Mouse (Mus musculus) heart, adult 2 months (tissue): ENCODE data around the gene Cyp2d11. TPM values are rescaled to one million over a fixed set of nuclear protein-coding genes. Genes with fewer than 3 reads are reported as not detected.
"Not testable (repeated sequence)": the region's sequence is repeated elsewhere in the genome, so short reads cannot be mapped to it uniquely, and the experiment has no call there.

Experiments used
- DNase-seq, 2 experiments: peaks; one replicate each; pipeline ENCODE4 v3.0.0; 2021
- H3K27ac ChIP-seq: fragments of 200-600 bp; 2 replicates; pipeline ENCODE4 v1.8.1; 2022
- H3K27me3 ChIP-seq: fragments of 200-500 bp; 2 replicates; pipeline ENCODE4 v1.6.1; 2012; ENCODE audit warnings: mild to moderate bottlenecking, low read length, inconsistent platforms, mixed read lengths; ENCODE audit not compliant: control insufficient read depth, insufficient read depth
- H3K36me3 ChIP-seq: fragments of 200-500 bp; 2 replicates; pipeline ENCODE4 v1.6.1; 2012; ENCODE audit warnings: low read length, inconsistent platforms; ENCODE audit not compliant: control insufficient read depth, insufficient read depth
- H3K4me1 ChIP-seq: fragments of 200-500 bp; 2 replicates; pipeline ENCODE4 v1.6.1; 2011; ENCODE audit warnings: low read length; ENCODE audit not compliant: control insufficient read depth, insufficient read depth
- H3K4me3 ChIP-seq: fragments of 200-600 bp; 2 replicates; pipeline ENCODE4 v1.8.1; 2022
- H3K79me2 ChIP-seq: fragments of 200-500 bp; replicated peaks from 2 replicates; pipeline ENCODE4 v1.6.1; 2012; ENCODE audit warnings: mild to moderate bottlenecking, inconsistent platforms, low read length, moderate library complexity, mixed read lengths; ENCODE audit not compliant: control insufficient read depth, insufficient read depth
- H3K9ac ChIP-seq: fragments of 200-500 bp; 2 replicates; pipeline ENCODE4 v1.6.1; 2012; ENCODE audit warnings: low read depth, mild to moderate bottlenecking, control low read depth, inconsistent platforms, low read length, mixed read lengths
- CTCF ChIP-seq: fragments of 200-600 bp; IDR thresholded peaks from 2 replicates; pipeline ENCODE4 v1.8.1; 2022; ENCODE audit warnings: antibody characterized with exemption, mild to moderate bottlenecking, moderate library complexity
- EP300 ChIP-seq: fragments of 200-500 bp; IDR thresholded peaks from 2 replicates; pipeline ENCODE4 v1.6.1; 2011; ENCODE audit warnings: low read depth, low read length, control low read depth; ENCODE audit not compliant: insufficient read depth
- POLR2A ChIP-seq: fragments of 200-500 bp; IDR thresholded peaks from 2 replicates; pipeline ENCODE4 v1.6.1; 2011; ENCODE audit warnings: mild to moderate bottlenecking, low read depth, low read length, control low read depth; ENCODE audit not compliant: insufficient read depth
- WGBS: fragments of 180-500 bp; shearing (Covaris S2); methylation state at CpG from one replicate; pipeline ENCODE4 v1.1.7; 2018; 5-methylcytosine and 5-hydroxymethylcytosine counted together
- intact Hi-C: fragments of 180-260 bp; cut with DNase I; formaldehyde crosslinking; loops from one replicate; pipeline ENCODE4 v1.15.1; 2025
- long read RNA-seq: library from polyadenylated mRNA; stranded (forward); transcript quantifications from one replicate; pipeline ENCODE4 v2.0.0, GENCODE M21; 2021
- polyA plus RNA-seq: library from polyadenylated mRNA; depleted of rRNA; stranded (reverse); fragments of >200 nt; gene quantifications from 2 replicates; pipeline ENCODE4 v1.2.3, GENCODE M21; 2012; rRNA removed
- total RNA-seq, 2 experiments: library from RNA; stranded (reverse); gene quantifications; 2 replicates each; pipeline ENCODE4 v1.2.3; 2021

Gene Cyp2d11
- under 1 TPM in 1 of 2 experiments, not detected in 1; 0.18 TPM for total RNA-seq
- polyA plus RNA-seq = not detected in 2 replicates
- long read RNA-seq = 0 reads

DNA sequence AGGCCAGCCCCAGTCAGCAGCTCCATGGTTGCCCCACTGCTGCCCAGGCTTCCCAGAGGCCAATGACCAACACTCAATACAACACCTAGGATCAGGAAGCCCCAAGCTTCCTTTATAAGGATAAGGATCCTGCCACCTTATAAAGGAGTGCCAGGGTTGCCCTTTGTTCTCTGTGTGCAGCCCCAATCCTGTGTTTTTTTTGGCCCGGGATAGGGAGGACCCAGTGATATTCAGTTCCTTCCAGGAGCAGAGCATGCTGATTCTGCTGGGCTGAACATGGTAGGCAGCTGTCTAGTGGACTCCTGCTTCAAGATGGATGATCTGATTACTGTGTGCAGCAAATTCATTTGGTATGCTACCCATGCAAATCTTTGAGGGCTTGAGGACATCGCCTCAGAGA is at the start of gene Cyp2d11:
Gene Cyp2d11 (minus strand): TSS at position 101 of the 400 bp plus-strand sequence.
- H3K9ac ChIP-seq, H3K79me2 ChIP-seq, H3K36me3 ChIP-seq, H3K4me1 ChIP-seq, H3K4me3 ChIP-seq, H3K27ac ChIP-seq, H3K27me3 ChIP-seq, intact Hi-C loops, DNase-seq: not testable (repeated sequence)
- 87% methylated on average over 2 of the region's 2 CpGs for WGBS

DNA sequence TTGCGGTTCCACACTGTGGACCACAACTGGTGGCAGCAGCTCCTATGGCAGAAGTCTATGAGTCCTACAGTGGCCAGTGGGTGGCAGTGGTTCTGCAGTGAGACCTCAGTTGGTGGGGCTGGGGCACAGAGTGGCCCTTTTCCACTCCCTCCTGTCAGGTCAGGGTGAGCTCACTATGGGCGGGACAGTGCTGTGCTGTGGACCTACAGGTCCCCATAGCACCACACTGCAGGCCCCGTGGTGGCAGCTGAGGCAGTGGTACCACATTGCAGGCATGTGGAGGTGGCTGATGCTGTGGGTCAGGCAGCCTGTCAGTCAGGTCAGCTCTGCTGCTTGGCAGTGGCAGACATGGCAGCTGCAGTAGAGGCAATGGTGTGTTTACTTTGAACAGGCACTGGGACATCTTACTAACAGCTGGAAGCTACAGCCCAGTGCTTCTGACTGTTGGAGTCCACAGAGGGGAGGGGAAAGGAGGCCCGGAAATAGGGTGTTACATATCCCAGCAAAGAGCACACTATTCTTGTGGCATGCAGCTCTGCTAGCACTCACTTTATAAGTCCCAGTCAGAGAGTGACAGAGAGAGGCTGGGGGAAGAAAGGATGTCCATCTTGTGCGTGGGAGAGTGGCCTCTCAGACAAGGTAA is 44.3 kb upstream of the Cyp2d11 start:
- 50% methylated on average over 5 of the region's 5 CpGs for WGBS
- no peak for DNase-seq
- intact Hi-C loops = no loop called here
- no peak for TF ChIP-seq POLR2A
- TF ChIP-seq CTCF = no peak
- TF ChIP-seq EP300 = no peak
- Histone ChIP-seq H3K4me1 (no peaks in the 10 kb centered on the region), H3K4me3 (no peak overlapping the region), H3K36me3 (no peaks in the 10 kb centered on the region), H3K27ac (no peak overlapping the region), H3K9ac (no peak overlapping the region), H3K27me3 (no peaks in the 10 kb centered on the region), H3K79me2 (no peaks in the 10 kb centered on the region)

- no peaks in the 10 kb centered on the region for H3K4me1 ChIP-seq
- WGBS = 74% methylated on average over 2 of the region's 2 CpGs
- no peak for DNase-seq
- H3K9ac ChIP-seq = no peak overlapping the region
- no peaks in the 10 kb centered on the region for H3K27me3 ChIP-seq
- no peak overlapping the region for H3K27ac ChIP-seq
- no peaks in the 10 kb centered on the region for H3K36me3 ChIP-seq
- no peaks in the 10 kb centered on the region for H3K79me2 ChIP-seq
- intact Hi-C loops = no loop called here
- H3K4me3 ChIP-seq = no peak overlapping the region
- TF ChIP-seq CTCF (no peak), POLR2A (no peak), EP300 (no peak)
Measured at GRCm38 (mm10) chr15:82435606-82436005, 41.8 kb upstream of the Cyp2d11 start.

GRCm38 (mm10) chr15:82435011-82435410 is 41.2 kb upstream of the Cyp2d11 start:
- Histone ChIP-seq H3K27me3 (no peaks in the 10 kb centered on the region), H3K27ac (no peak overlapping the region), H3K4me1 (no peaks in the 10 kb centered on the region), H3K9ac (no peak overlapping the region), H3K36me3 (no peaks in the 10 kb centered on the region), H3K4me3 (no peak overlapping the region), H3K79me2 (no peaks in the 10 kb centered on the region)
- no peak for TF ChIP-seq EP300
- TF ChIP-seq POLR2A = no peak
- TF ChIP-seq CTCF = no peak
- 55% methylated on average over 3 of the region's 3 CpGs for WGBS
- intact Hi-C loops = no loop called here
- no peak for DNase-seq

DNA sequence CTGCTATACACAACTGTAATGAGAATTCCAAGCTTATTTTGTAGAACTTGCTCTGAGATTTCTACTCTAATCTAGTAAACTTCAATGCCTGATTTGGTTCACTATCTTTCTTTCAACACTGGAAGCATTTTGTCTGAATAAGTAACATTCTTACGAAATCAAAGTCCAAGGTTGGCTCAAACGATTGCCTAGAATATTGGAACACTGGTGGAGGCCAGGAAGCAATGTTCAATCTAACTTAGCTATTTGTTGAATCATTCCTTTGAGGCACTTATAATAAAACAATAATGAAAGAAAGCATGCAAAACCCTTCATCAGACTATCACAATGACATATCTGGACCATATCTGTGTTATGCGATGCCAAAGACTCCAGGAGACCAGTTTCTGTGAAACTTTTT is 40.7 kb upstream of the Cyp2d11 start:
- DNase-seq = no peak
- TF ChIP-seq EP300 (no peak), POLR2A (no peak), CTCF (no peak)
- Histone ChIP-seq H3K79me2 (no peaks in the 10 kb centered on the region), H3K4me1 (no peaks in the 10 kb centered on the region), H3K36me3 (no peaks in the 10 kb centered on the region), H3K4me3 (no peak overlapping the region), H3K27ac (no peak overlapping the region), H3K27me3 (no peaks in the 10 kb centered on the region), H3K9ac (no peak overlapping the region)
- 75% methylated on average over 3 of the region's 3 CpGs for WGBS
- intact Hi-C loops = no loop called here

DNA sequence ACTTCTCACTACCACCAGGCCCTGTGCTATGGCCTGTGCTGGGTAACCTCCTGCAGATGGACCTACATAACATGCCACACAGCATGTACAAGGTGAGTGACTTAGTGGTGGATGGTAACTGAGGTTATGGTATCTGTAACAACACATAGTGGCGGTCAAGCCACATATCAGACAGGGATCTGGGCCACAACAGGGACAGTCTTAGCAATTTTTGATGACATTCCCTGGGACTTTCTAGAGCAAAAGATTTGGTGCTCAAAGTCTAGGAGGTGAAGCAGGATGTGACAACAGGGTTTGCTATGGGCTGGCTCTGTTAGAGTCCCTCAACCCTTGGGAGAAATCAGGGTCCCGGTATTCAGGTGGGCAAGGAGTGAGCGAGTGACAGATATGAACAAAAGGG is 39.8 kb upstream of the Cyp2d11 start:
- WGBS = 88% methylated on average over 3 of the region's 3 CpGs
- Histone ChIP-seq H3K27me3 (no peaks in the 10 kb centered on the region), H3K4me3 (no peak overlapping the region), H3K36me3 (no peaks in the 10 kb centered on the region), H3K79me2 (no peaks in the 10 kb centered on the region), H3K9ac (no peak overlapping the region), H3K4me1 (no peaks in the 10 kb centered on the region), H3K27ac (no peak overlapping the region)
- intact Hi-C loops = no loop called here
- DNase-seq = no peak
- no peak for TF ChIP-seq CTCF
- TF ChIP-seq POLR2A = no peak
- TF ChIP-seq EP300 = no peak
